Mouse (Mus musculus) right cerebral cortex, adult 18-20 months (tissue): ENCODE measurements around the gene Pdp2.
"Not testable (repeated sequence)": the region's sequence is repeated elsewhere in the genome, so short reads cannot be mapped to it uniquely, and the experiment has no call there.

Source experiments
- DNase-seq: peaks from one replicate; pipeline ENCODE4 v3.0.0; 2022; ENCODE audit warnings: mixed read lengths

The Pdp2 gene

GRCm38 (mm10) chr8:104633156-104633744, 42.0 kb downstream of the Pdp2 start:
- DNase-seq, result no peak

GRCm38 (mm10) chr8:104635004-104635710, 43.9 kb downstream of the Pdp2 start:
- no peak for DNase-seq

- DNase-seq, result no peak
Measured at GRCm38 (mm10) chr8:104638010-104638409, 46.8 kb downstream of the Pdp2 start.

GRCm38 (mm10) chr8:104640241-104640640, 49.0 kb downstream of the Pdp2 start:
- DNase-seq, result no peak

- DNase-seq, result no peak
Measured at GRCm38 (mm10) chr8:104640831-104641370, 49.6 kb downstream of the Pdp2 start.

- peak; percentile 94 for DNase-seq
Measured at GRCm38 (mm10) chr8:104641426-104642323, 50.4 kb downstream of the Pdp2 start, which contains the start of gene Ciao2b. Gene Ciao2b (minus strand): TSS chr8:104641965.

GRCm38 (mm10) chr8:104642324-104642654, 51.0 kb downstream of the Pdp2 start:
- DNase-seq, result no peak

- not testable (repeated sequence) for DNase-seq
Measured at GRCm38 (mm10) chr8:104644187-104644586, 52.9 kb downstream of the Pdp2 start.
